Mouse (Mus musculus) C2C12 (cell line): ENCODE data around the gene Proser3. TPM values are rescaled to one million over a fixed set of nuclear protein-coding genes. Genes with fewer than 3 reads are reported as not detected.

ENCODE experiments used
- H3K27me3 ChIP-seq: one replicate; pipeline ENCODE4 v1.6.1; 2011; ENCODE audit not compliant: control insufficient read depth, insufficient read depth, insufficient read length
- H3K36me3 ChIP-seq: one replicate; pipeline ENCODE4 v1.6.1; 2011; ENCODE audit not compliant: control insufficient read depth, insufficient read depth
- H3K4me3 ChIP-seq: one replicate; pipeline ENCODE4 v1.5.1; 2011; ENCODE audit warnings: mild to moderate bottlenecking, control low read depth; ENCODE audit not compliant: poor library complexity, insufficient read depth, severe bottlenecking
- H3K79me2 ChIP-seq: one replicate; pipeline ENCODE4 v1.6.1; 2011; ENCODE audit not compliant: control insufficient read depth, insufficient read depth
- H3K79me3 ChIP-seq: one replicate; pipeline ENCODE4 v1.6.1; 2011; ENCODE audit warnings: low read depth, control low read depth
- H3ac ChIP-seq: one replicate; pipeline ENCODE3; 2011; ENCODE audit warnings: low read depth; ENCODE audit not compliant: control insufficient read depth, insufficient read length
- CEBPB ChIP-seq: IDR thresholded peaks from one replicate; pipeline ENCODE4 v1.6.1; 2011; ENCODE audit warnings: low read depth, mild to moderate bottlenecking, control low read depth, moderate library complexity
- CTCF ChIP-seq: IDR thresholded peaks from one replicate; pipeline ENCODE4 v1.5.1; 2011; ENCODE audit not compliant: control insufficient read depth, insufficient read depth, insufficient read length
- FOSL1 ChIP-seq: IDR thresholded peaks from one replicate; pipeline ENCODE4 v1.8.0; 2011; ENCODE audit warnings: mild to moderate bottlenecking, low read length; ENCODE audit not compliant: poor library complexity, insufficient read depth, severe bottlenecking
- MAX ChIP-seq: IDR thresholded peaks from one replicate; pipeline ENCODE4 v1.6.1; 2011; ENCODE audit warnings: mild to moderate bottlenecking, control low read depth
- MYOD1 ChIP-seq: IDR thresholded peaks from one replicate; pipeline ENCODE4 v1.6.1; 2011; ENCODE audit warnings: low read depth; ENCODE audit not compliant: control insufficient read depth, insufficient read length
- MYOG ChIP-seq: IDR thresholded peaks from one replicate; pipeline ENCODE4 v1.6.1; 2011; ENCODE audit not compliant: control insufficient read depth, insufficient read length; ENCODE audit errors: extremely low read depth
- USF1 ChIP-seq: IDR thresholded peaks from one replicate; pipeline ENCODE4 v1.6.1; 2011; ENCODE audit warnings: low read depth, mild to moderate bottlenecking, control low read depth, moderate library complexity
- long read RNA-seq, 2 experiments: library from polyadenylated mRNA; unstranded; transcript quantifications; one replicate each; pipeline ENCODE4 v2.0.0; 2019 to 2020
- polyA plus RNA-seq: library from polyadenylated mRNA; unstranded; fragments of >200 nt; fragmentation: generic; extraction: Trizol; gene quantifications from one replicate; pipeline ENCODE4 v1.2.1, GENCODE M21; 2012; ENCODE audit warnings: missing spikeins

Proser3 gene
- polyA plus RNA-seq = 8.7 TPM
- long read RNA-seq, experiment 1 = 0 reads
- long read RNA-seq, experiment 2, partial matches to known transcripts = 0 of 1 reads
- long read RNA-seq, experiment 2, other reads (novel, unspliced or antisense) = 0 of 1 reads

DNA sequence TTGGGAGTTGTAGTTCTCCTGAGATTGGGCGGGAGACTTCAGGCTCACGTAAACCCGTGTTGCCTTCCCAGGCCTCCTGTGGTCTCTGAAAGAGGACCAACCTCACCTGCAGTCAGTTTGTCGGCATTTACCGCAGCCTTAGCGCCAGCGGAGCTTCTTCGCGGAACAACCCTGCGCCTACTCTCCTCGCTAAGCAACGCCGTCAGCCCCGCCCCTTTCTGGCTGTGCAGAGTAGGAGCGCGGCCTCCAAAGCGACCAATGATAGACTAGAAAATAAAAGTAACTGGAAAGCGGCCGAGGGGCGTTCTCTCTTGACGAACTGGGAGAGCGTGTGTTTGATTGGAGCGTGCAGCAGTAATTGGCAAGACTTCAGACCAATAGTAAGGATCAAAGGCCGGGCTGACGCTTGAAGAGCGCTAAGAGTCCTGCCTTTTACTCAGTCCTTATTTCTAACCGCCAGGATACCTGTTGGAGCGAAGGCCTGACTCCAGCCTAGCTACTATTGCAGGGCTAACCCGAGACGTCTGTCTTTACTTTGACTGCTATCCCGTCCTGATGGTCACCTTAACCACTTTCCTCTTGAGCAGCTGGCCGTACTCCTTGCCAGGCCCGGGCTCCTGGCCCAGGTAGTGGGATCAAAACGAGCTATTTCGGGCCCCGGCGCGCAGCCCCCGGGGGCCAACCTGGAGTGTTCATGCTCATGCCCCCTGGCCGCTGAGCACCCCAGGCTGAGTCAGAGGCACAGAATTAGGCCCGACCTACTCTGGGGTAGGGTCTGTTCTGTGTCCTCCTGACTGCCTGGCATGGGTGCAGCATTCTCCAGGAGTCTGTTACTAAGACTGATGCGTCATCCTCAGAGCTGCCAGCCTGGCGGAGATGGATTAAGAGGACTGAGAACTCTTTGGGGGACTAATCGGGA is at the start of gene Proser3, which contains the start of gene Hspb6:
Proser3 (minus strand) TSS at position 198 of the 919 bp plus-strand sequence.
Hspb6 (plus strand) TSS at position 77 of the 919 bp plus-strand sequence.
- TF ChIP-seq USF1 (no peak), MYOG (no peak), MAX (no peak), CTCF (no peak)
- Histone ChIP-seq H3K4me3 (peak within 1 kb of the TSS; percentile 50), H3K36me3 (peaks cover 7% of the 10 kb centered on the region), H3K79me3 (no peaks in the 10 kb centered on the region), H3K79me2 (peaks cover 8% of the 10 kb centered on the region), H3K27me3 (no peaks in the 10 kb centered on the region), H3ac (peak within 1 kb of the TSS; percentile 71)

DNA sequence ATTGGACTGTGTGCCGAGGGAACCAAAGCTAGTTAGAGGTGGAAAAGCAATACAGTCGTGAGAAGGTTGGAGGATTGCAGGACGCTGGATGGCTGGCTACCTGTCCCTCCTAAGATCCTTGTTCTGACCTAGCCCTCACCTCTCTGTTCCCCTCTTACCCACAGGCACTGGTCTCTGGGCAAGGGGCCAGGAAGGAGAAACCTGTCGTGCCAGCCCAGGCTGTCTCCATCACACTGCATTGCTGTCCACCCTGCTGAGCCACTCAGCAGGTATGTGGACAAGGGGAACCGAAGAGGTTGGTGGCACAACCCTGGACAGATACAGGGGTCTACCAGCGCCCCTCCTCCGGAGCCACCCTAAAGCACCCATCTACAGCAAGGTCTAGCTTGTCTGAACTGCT is 48.6 kb upstream of the Proser3 start:
- Histone ChIP-seq H3K79me3 (no peaks in the 10 kb centered on the region), H3K79me2 (no peaks in the 10 kb centered on the region), H3K27me3 (peaks cover 34% of the 10 kb centered on the region), H3ac (no peak overlapping the region), H3K4me3 (no peak overlapping the region), H3K36me3 (no peaks in the 10 kb centered on the region)
- no peak for TF ChIP-seq MAX
- no peak for TF ChIP-seq CTCF
- TF ChIP-seq MYOD1 = no peak
- TF ChIP-seq USF1 = no peak
- TF ChIP-seq CEBPB = no peak
- TF ChIP-seq MYOG = no peak
- TF ChIP-seq FOSL1 = no peak

DNA sequence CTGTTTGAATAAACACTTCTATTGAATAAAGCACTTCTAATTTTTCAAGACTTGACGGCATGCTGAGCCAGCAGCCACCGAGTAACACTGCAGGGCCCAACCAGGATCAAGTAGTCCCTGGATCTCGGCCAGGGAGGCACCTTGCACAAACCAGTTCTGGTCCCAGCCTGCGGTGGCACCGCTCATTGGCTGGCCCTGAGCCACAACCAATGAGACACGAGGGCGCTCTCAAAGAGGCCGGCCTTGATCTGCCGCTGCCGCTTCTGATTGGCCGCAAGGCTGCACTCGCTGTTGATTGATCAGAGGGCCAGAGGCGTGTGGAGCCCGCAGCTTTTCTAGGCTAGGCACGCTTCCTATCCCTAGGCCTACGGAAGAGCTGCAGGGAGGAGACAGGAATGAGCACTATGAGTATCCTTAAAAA is 47.8 kb upstream of the Proser3 start:
- TF ChIP-seq CTCF = no peak
- no peak for TF ChIP-seq USF1
- no peak for TF ChIP-seq CEBPB
- TF ChIP-seq MYOG = no peak
- Histone ChIP-seq H3K27me3 (peaks cover 41% of the 10 kb centered on the region), H3ac (no peak overlapping the region), H3K79me2 (no peaks in the 10 kb centered on the region), H3K79me3 (no peaks in the 10 kb centered on the region), H3K4me3 (no peak overlapping the region), H3K36me3 (no peaks in the 10 kb centered on the region)

DNA sequence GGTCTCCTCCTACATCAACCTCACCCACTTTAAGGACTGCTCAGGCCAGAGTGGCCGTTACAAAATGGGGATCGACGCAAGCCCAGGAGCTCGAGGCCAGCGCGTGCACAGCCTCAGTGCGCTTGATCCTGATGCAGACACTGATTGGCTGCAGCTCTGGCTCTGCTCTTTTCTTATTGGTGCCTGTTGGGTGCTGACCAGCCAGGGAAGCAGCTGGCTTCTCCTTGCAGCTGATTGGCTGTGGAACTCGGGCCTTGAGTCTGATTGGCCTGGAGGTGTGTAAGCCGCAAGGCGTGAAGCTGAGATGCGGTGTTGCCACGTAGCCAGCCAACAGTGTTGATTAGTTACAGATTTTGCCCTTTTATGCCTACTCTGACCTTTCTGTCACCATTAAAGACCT is 46.7 kb upstream of the Proser3 start, which contains the start of gene Zbtb32:
Zbtb32 (minus strand) TSS at position 124 of the 400 bp plus-strand sequence.
- H3K4me3 ChIP-seq = no peak within 1 kb of the TSS
- no peak for TF ChIP-seq USF1
- no peak for TF ChIP-seq CEBPB
- TF ChIP-seq CTCF = no peak
- TF ChIP-seq FOSL1 = no peak
- TF ChIP-seq MAX = no peak
- TF ChIP-seq MYOD1 = no peak
- TF ChIP-seq MYOG = no peak
- peaks cover 43% of the 10 kb centered on the region for H3K27me3 ChIP-seq
- no peaks in the 10 kb centered on the region for H3K79me2 ChIP-seq
- no peaks in the 10 kb centered on the region for H3K79me3 ChIP-seq
- no peaks in the 10 kb centered on the region for H3K36me3 ChIP-seq
- H3ac ChIP-seq = no peak within 1 kb of the TSS

DNA sequence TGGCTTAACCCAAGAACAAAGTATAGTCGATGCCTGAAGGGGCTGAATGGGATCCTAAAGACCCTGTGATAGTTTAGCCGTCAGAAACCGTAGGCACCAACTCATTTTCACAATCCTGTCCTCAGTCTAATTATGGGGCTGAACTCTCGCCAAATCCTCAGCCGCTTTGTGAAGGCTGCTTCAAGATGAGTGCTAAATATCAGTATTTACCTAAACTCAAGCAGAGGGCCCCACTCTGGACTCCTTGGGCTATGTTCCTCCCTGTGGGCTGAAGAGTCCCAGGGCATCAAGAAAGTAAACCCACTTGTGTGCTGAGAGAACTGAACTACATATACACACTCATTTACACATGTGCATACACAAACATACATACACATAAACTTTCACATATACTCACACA is 44.7 kb upstream of the Proser3 start:
- no peaks in the 10 kb centered on the region for H3K36me3 ChIP-seq
- no peaks in the 10 kb centered on the region for H3K79me3 ChIP-seq
- H3ac ChIP-seq = no peak overlapping the region
- no peak overlapping the region for H3K4me3 ChIP-seq
- H3K27me3 ChIP-seq = peaks cover 43% of the 10 kb centered on the region
- TF ChIP-seq MYOD1 (no peak), MYOG (no peak), CEBPB (no peak)
- H3K79me2 ChIP-seq = no peaks in the 10 kb centered on the region

DNA sequence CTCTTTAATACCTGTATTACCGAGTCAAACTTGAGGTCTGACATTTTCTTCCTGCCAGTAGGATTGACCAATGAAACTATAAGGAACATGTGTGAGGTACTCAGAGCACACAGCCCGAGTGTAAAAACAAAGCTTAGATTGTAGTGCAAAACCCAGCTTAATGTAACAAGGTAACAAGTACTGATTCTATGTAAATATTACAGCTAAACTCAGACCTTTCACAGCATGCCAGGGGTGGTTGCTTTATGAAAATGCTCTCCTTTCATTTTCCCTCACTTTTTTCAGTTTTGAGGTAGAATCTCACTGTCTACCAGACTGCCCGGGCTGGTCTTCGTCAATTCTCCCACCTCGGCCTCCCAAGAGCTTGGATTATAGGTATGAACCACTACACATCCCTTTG is 44.0 kb upstream of the Proser3 start:
- H3K79me2 ChIP-seq = no peaks in the 10 kb centered on the region
- TF ChIP-seq CTCF (no peak), MYOD1 (no peak), CEBPB (no peak), MAX (no peak), FOSL1 (no peak), USF1 (no peak), MYOG (no peak)
- no peaks in the 10 kb centered on the region for H3K79me3 ChIP-seq
- peaks cover 43% of the 10 kb centered on the region for H3K27me3 ChIP-seq
- no peaks in the 10 kb centered on the region for H3K36me3 ChIP-seq
- no peak overlapping the region for H3ac ChIP-seq
- H3K4me3 ChIP-seq = no peak overlapping the region
